Mouse (Mus musculus) cortical plate, adult 2 months (tissue): ENCODE results near the gene Gad1. TPM values are rescaled to one million over a fixed set of nuclear protein-coding genes. Genes with fewer than 3 reads are reported as not detected.

Experiments
- H3K27ac ChIP-seq: fragments of 200-500 bp; 2 replicates; pipeline ENCODE4 v1.5.1; 2012; ENCODE audit warnings: low read length, control low read depth, inconsistent platforms; ENCODE audit not compliant: insufficient read depth
- H3K4me1 ChIP-seq: fragments of 200-500 bp; 2 replicates; pipeline ENCODE4 v1.6.1; 2011; ENCODE audit warnings: low read length; ENCODE audit not compliant: control insufficient read depth, insufficient read depth
- H3K4me3 ChIP-seq: fragments of 200-500 bp; 2 replicates; pipeline ENCODE4 v1.5.1; 2011; ENCODE audit warnings: mild to moderate bottlenecking, low read length, control low read depth; ENCODE audit not compliant: insufficient read depth
- CTCF ChIP-seq: fragments of 200-500 bp; IDR thresholded peaks from 2 replicates; pipeline ENCODE4 v1.5.1; 2011; ENCODE audit warnings: mild to moderate bottlenecking, control low read depth, low read length; ENCODE audit not compliant: insufficient read depth; ENCODE audit errors: extremely low read depth
- POLR2A ChIP-seq: fragments of 200-500 bp; IDR thresholded peaks from 2 replicates; pipeline ENCODE4 v1.6.1; 2011; ENCODE audit warnings: mild to moderate bottlenecking, low read length, control low read depth; ENCODE audit not compliant: insufficient read depth; ENCODE audit errors: extremely low read depth
- polyA plus RNA-seq: library from polyadenylated mRNA; depleted of rRNA; stranded (reverse); fragments of >200 nt; gene quantifications from 2 replicates; pipeline ENCODE4 v1.2.3, GENCODE M21; 2012

The Gad1 gene
- polyA plus RNA-seq, 1 experiment: 343 TPM

DNA sequence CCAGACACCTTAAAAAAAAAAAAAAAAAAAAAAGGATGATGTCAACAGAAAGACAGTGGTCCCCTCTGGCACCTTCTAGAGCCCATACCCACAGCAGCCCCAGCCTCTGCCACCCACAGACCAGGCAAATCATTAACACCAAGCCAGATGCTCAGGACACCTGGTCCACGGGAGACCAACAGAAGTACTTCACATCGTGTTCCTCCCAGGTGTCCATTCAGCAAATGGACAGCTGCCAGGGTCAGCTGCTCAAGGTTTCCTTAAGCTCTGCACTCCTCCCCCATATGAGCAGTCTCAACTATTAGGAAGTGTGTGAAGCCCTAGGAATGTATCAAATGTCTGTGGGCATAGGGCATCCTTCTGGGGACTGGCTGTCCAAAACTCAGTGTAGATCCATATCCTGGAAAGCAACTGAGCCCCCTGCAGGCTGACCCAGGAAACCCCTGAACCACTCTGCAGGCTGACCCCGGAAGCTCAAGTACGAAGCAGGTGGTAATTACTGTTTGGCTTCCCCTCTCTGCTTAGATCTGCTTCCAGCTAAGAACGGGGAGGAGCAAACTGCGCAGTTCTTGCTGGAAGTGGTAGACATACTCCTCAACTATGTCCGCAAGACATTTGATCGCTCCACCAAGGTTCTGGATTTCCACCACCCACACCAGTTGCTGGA, 20.8 kb downstream of the Gad1 start:
- TF ChIP-seq CTCF (no peak), POLR2A (no peak)
- Histone ChIP-seq H3K4me3 (no peak overlapping the region), H3K27ac (no peak overlapping the region), H3K4me1 (no peaks in the 10 kb centered on the region)

DNA sequence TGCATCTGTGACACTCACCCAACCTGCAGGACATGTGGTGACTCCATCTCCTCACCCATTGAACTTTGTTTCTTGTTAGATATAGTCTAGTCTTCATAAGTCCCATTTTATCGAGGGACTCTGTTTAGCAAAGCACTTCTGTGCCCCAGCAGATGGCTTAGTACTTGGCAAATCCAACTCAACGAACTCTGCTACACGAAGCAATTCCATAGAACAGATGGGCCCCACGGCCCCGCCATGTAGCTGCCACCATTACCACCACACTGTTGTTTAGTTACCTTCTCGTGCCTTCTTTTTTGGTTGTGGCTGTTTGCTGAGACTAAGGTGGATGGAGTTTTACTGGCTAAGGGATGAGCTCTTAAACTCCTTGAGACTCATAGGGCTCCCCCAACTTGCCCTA, 35.3 kb downstream of the Gad1 start:
- H3K27ac ChIP-seq: no peak overlapping the region
- no peak overlapping the region for H3K4me3 ChIP-seq
- TF ChIP-seq CTCF (no peak), POLR2A (no peak)
- H3K4me1 ChIP-seq: no peaks in the 10 kb centered on the region; the same call in 1 of the 2 replicates

DNA sequence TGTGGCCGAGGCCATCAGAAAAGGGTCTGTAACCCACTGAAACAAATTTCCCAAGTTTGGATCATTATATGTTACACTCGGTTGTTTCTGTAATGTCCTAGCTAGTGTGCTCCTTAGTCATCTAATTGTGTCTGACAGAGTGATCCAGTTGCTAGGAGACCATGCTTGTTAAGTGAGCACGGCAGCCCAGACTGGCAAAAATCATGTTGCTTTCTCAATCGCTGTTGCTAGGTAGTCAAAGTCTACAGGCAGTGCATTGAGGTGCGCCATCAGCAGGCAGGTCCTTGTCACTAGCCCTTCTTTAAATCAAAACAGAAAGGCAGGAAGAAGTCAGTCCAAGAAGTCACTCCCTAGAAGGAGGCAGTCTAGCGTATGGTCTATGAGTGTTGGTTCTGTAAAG, 39.6 kb downstream of the Gad1 start:
- H3K27ac ChIP-seq: no peak overlapping the region
- H3K4me3 ChIP-seq: no peak overlapping the region
- H3K4me1 ChIP-seq: peaks cover 2% of the 10 kb centered on the region
- TF ChIP-seq POLR2A (no peak), CTCF (no peak)

DNA sequence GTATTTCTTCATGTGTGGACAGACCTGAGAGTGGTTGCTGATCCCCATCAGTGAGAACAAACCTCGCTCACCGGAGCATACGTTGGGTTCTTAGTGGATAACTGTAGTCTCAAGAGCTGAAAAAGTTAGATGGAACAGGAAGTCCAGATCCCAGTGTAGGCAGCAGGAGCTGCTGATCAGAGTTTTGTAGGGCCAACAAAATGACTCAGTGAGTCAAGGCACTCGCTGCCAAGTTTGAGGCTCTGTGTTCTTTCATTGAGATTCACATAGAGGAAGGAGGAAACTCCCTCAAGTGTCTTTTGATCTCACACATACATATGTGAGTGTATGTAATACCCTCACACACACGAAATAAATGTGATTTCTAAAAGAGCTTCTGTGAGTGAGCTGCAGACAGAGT, 40.8 kb downstream of the Gad1 start:
- Histone ChIP-seq H3K4me3 (no peak overlapping the region), H3K27ac (no peak overlapping the region), H3K4me1 (peaks cover 2% of the 10 kb centered on the region)
- no peak for TF ChIP-seq POLR2A
- no peak for TF ChIP-seq CTCF

DNA sequence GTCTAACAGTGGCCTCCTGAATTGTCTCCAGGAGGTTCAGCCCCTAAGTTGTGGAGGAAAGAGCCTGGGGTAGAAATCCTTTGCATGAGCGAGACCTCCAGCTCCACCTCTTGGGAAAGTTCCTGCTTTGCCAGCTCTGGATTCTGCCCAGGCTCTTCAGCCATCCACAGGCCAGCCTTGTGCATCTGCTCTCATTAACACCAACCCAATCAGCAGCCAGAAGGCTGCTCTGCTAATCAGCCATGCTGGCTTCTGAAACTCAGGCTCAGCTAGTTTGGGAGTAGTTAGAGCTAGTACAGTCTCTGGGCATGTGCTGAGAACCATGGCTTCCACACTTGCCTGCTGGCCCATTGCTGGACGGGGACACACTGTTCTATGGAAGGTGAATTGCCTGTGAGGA, 43.0 kb downstream of the Gad1 start:
- TF ChIP-seq CTCF (no peak), POLR2A (no peak)
- H3K27ac ChIP-seq: no peak overlapping the region
- H3K4me3 ChIP-seq: no peak overlapping the region
- H3K4me1 ChIP-seq: peaks cover 2% of the 10 kb centered on the region

DNA sequence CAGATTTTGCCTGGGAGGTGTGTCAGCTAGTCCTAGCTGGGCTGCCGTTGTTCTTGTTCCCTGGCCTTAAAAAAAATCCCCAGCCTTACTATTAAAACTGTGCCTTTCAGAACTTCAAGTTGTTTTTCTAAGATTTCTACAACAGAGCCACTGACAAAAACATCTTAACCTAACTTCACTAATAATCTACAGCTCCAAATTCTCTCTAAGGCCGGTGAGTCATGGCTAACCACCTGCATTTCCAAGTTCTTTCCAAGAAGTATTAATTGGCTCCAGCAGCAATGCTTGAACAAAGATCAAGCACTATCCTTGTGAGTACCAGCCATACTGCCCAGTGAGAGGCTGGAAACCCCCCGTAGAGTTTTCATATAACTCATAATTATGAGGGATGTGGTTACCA, 56.9 kb downstream of the Gad1 start:
- Histone ChIP-seq H3K4me3 (no peak overlapping the region), H3K27ac (no peak overlapping the region), H3K4me1 (no peaks in the 10 kb centered on the region)
- TF ChIP-seq POLR2A: no peak
- no peak for TF ChIP-seq CTCF

DNA sequence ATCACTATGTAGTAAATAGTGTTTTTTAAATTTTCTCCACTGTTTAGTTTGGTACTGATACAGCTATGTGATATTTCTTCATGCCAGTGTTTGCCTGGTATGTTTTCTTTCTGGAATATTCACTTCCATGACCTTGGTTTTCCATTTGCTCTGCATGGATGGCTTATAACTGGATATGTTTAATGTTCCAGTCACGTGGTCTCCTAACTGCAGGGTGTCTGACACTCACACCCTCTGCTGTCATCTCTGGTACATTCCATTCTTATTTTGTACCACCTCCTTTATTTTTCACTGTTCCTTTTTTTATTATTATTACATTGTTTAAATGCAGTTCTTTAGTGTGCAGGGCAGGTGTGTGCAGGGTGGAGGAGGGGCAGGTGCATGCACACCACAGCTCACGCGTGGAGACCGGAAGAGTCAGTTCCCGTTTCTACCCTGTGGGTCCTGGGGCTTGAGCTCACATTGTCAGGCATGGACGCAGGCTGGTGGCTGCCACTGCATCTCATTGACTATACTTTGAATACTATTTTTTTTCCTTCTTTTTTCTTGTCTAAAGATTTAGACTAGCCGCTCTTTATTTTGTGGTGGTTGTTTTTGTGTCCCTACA, 62.0 kb downstream of the Gad1 start:
- TF ChIP-seq CTCF (no peak), POLR2A (no peak)
- Histone ChIP-seq H3K4me1 (no peaks in the 10 kb centered on the region), H3K4me3 (no peak overlapping the region), H3K27ac (no peak overlapping the region)

DNA sequence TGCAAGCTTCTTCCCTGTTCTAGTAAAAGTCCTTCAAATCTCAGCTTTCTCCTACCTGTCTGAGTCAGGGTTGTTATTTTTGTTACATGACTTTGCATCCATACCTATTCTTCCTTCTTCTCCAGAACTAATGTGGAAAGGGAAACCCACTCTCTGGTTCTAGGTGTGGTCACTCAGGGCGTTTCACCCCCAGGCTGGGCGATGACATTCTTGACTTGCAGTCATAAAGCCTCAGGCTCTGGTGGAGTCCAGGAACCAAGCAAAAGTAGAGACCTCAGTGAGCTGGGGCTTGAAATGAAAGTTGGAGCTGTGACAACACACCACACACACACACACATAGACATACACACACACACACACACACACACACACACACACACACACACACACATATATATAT, 63.2 kb downstream of the Gad1 start:
- TF ChIP-seq CTCF: no peak
- no peak for TF ChIP-seq POLR2A
- H3K27ac ChIP-seq: no peak overlapping the region
- H3K4me1 ChIP-seq: no peaks in the 10 kb centered on the region
- no peak overlapping the region for H3K4me3 ChIP-seq

DNA sequence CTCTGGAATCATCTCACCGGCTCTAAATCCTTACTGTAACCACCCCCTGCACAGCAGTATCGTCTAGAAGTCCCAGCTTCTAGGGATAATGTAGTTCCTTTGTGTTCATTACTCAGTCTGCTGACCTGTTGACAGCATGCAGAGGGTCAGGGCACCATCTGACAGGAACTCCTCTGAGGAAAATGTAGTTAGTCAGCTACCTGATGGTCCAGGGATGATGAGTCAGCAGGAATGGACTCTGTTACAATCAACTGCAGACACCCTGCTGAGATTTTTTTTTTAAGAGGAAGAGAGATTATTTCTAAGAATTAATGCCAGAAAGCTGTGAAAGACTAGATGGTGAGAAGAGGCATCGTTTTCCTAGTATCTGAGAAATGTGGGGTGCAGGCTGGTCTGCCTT, 63.7 kb downstream of the Gad1 start:
- H3K27ac ChIP-seq: no peak overlapping the region
- TF ChIP-seq POLR2A (no peak), CTCF (no peak)
- H3K4me1 ChIP-seq: no peaks in the 10 kb centered on the region
- no peak overlapping the region for H3K4me3 ChIP-seq

DNA sequence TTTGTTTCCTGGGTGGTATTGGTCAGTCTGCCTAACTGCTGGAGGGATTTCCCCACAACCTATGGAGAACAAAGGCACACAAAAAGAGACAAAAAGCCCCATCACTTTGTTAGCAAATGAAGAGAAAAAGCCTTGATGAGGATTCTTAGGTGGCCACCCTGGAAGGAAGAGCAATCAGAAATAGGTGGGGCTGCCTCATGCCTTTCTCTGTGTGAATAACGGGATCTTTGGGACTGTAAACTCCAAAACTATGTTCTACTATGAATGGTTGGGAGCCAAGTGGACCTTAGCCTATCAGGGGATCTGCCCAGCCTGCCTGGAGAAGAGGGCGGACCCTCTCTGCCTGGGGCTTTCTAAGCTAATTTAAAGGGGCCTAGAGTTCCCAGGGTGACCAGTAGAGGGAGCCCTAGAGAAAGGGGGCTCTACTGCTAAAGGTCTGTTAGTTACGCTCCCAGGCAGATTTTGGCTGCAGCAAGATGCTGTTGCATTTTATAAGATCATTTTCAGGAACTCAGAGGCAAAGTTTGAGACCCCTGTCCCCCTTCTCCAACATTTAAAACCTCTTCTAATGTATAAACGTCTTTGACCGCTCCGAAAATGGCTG, 66.5 kb downstream of the Gad1 start:
- Histone ChIP-seq H3K27ac (no peak overlapping the region), H3K4me1 (no peaks in the 10 kb centered on the region), H3K4me3 (no peak overlapping the region)
- no peak for TF ChIP-seq POLR2A
- TF ChIP-seq CTCF: peak; percentile 21; the same call in 1 of the 2 replicates
